Mouse (Mus musculus): ENCODE results near the gene Tsen15. TPM values are rescaled to one million over a fixed set of nuclear protein-coding genes. Genes with fewer than 3 reads are reported as not detected.

Tsen15 gene
- polyA plus RNA-seq, 1 experiment from 2014 or later: 34.5 TPM

DNA sequence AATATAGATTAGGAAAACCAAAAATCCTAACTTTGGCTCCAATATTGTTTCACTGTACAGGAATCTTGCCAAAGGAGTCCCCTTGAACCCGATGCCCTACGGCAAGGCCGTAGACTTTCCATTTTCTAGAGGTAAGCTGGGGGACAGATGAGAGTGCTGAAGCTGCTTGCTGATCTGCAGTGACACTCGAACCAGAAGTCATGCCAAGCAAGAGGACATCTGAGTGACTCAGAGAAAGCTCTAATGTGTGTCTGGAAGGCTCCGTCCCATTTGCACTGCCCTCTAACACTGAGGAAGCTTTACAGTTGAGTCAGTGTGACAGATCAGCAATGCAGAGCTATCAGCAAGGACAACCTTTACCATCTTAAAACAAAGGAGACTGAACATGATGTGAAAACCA is 8.2 kb downstream of the Tsen15 start:
- Histone ChIP-seq H3K4me1 (replicated peaks) (no peaks in the 10 kb centered on the region), H3K27ac (no peak overlapping the region), H3K9me3 (no peaks in the 10 kb centered on the region), H3K4me3 (replicated peaks) (no peak overlapping the region), H3K27me3 (no peaks in the 10 kb centered on the region), H3K36me3 (0 out of 2 replicates have a peak, but pooled peaks cover 4% of the 10 kb centered on the region), H3K9ac (replicated peaks) (no peak overlapping the region), H3K4me2 (replicated peaks) (no peak overlapping the region)
- WGBS: 92% methylated on average over 5 of the region's 5 CpGs
- no peak for ATAC-seq

DNA sequence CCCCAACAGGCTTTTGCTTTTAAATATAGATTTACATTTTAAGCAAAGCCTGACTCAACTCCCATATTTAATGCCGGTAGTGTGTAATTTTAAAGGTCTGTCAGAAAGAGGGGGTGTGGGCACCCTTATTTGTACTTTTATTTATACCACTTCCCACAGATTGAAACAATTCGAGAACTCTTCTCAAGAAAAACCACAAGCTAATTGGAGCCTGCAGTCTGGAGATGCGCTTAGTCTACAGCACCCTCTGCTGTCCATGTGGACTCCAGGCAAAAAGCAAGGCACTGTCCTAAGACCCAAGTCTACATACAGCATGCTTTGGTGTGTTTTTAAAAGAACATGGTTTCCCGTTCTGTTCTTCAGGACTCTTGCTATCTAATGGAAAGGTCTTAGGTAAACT is 17.3 kb downstream of the Tsen15 start:
- Histone ChIP-seq H3K4me2 (replicated peaks) (no peak overlapping the region), H3K4me1 (replicated peaks) (peaks cover 4% of the 10 kb centered on the region), H3K27ac (no peak overlapping the region), H3K9ac (replicated peaks) (no peak overlapping the region), H3K9me3 (no peaks in the 10 kb centered on the region), H3K36me3 (no peaks in the 10 kb centered on the region; the same call in 1 of the 2 replicates), H3K4me3 (replicated peaks) (no peak overlapping the region), H3K27me3 (no peaks in the 10 kb centered on the region)
- 25% methylated on average over 4 of the region's 4 CpGs for WGBS
- ATAC-seq: peak; percentile 68; the same call in 1 of the 2 replicates

GRCm38 (mm10) chr1:152368311-152369088 is 18.0 kb downstream of the Tsen15 start:
- 46% methylated on average over 13 of the region's 13 CpGs for WGBS
- H3K27me3 ChIP-seq: no peaks in the 10 kb centered on the region
- no peak overlapping the region for H3K27ac ChIP-seq

DNA sequence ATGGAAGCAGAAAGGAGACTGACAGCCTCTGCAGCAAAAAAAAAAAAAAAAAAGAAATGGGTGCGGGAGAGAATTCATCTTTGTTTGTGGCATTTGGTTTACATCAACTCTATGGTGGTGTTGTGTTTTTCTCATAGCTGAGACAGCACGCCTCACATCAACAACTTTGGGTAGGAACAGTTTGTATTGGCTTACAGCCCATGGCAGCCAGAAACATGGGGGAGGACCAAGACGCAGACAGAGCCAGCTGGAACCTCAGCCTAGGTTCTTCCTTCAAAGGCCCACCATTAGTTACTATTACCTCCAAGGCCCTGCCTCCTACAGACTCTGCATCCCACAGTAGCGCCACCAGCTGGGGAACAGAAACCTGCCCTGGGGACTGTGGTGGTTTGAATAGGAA is 29.8 kb downstream of the Tsen15 start:
- Histone ChIP-seq H3K36me3 (no peaks in the 10 kb centered on the region), H3K4me2 (replicated peaks) (no peak overlapping the region), H3K27me3 (no peaks in the 10 kb centered on the region), H3K4me1 (replicated peaks) (no peaks in the 10 kb centered on the region), H3K9me3 (no peaks in the 10 kb centered on the region), H3K4me3 (replicated peaks) (no peak overlapping the region), H3K27ac (no peak overlapping the region), H3K9ac (replicated peaks) (no peak overlapping the region)
- 88% methylated on average over 4 of the region's 4 CpGs for WGBS
- ATAC-seq: no peak

More at GRCm38 (mm10) chr1:152368311-152369088, 18.0 kb downstream of the Tsen15 start:
- no peaks in the 10 kb centered on the region for H3K9me3 ChIP-seq
- no peak overlapping the region for H3K9ac ChIP-seq (replicated peaks)
- H3K4me2 ChIP-seq (replicated peaks): no peak overlapping the region
- H3K4me1 ChIP-seq (replicated peaks): peaks cover 4% of the 10 kb centered on the region
- peak; percentile 40; the same call in 1 of the 2 replicates for ATAC-seq
- H3K36me3 ChIP-seq: no peaks in the 10 kb centered on the region; the same call in 1 of the 2 replicates
- H3K4me3 ChIP-seq (replicated peaks): no peak overlapping the region

GRCm38 (mm10) chr1:152347946-152348345 is 38.5 kb downstream of the Tsen15 start:
- Histone ChIP-seq H3K9ac (replicated peaks) (no peak overlapping the region), H3K4me2 (replicated peaks) (no peak overlapping the region), H3K27ac (no peak overlapping the region), H3K9me3 (no peaks in the 10 kb centered on the region), H3K4me1 (replicated peaks) (no peaks in the 10 kb centered on the region), H3K4me3 (replicated peaks) (no peak overlapping the region), H3K36me3 (no peaks in the 10 kb centered on the region), H3K27me3 (no peaks in the 10 kb centered on the region)
- ATAC-seq: no peak

DNA sequence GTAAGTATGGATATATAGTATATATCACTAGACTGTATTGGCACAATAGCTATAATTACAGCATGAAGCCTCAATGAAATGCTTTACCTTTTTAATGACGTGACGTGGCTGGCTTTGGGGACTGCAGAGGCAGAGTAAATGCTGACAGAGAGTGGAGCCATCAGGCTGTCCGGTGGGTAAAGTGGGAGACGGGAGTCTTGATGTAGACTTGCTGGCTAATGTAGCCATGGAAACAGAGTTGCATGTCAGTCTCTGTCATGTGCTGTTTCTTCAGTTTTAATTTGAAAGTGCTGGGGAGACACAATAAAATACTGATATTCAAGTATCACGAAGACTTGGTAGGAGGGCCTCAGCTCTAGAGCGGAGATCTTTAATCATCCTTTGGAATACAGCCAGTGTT is 62.5 kb downstream of the Tsen15 start:
- Histone ChIP-seq H3K27me3 (no peaks in the 10 kb centered on the region), H3K9ac (replicated peaks) (no peak overlapping the region), H3K36me3 (no peaks in the 10 kb centered on the region), H3K4me3 (replicated peaks) (no peak overlapping the region), H3K4me2 (replicated peaks) (no peak overlapping the region), H3K9me3 (no peaks in the 10 kb centered on the region), H3K27ac (no peak overlapping the region), H3K4me1 (replicated peaks) (0 out of 2 replicates have a peak, but pooled peaks cover 3% of the 10 kb centered on the region)
- no peak for ATAC-seq
- WGBS: 81% methylated on average over 6 of the region's 6 CpGs

Other genes with a start within 250 kb of the Tsen15 start
- 2.2 and 2.3 TPM in 2 replicates for gene Colgalt2, start 13.1 kb upstream of the Tsen15 start, polyA plus RNA-seq (2015; fragmentation: Nextera tagmentation; extraction: Ambion mirVana)